Mouse (Mus musculus) adrenal gland, postnatal 25 days (tissue): ENCODE data around the gene Chil4. TPM values are rescaled to one million over a fixed set of nuclear protein-coding genes. Genes with fewer than 3 reads are reported as not detected.
"Not testable (repeated sequence)": the region's sequence is repeated elsewhere in the genome, so short reads cannot be mapped to it uniquely, and the experiment has no call there.

Experiments used
- DNase-seq: peaks from one replicate; pipeline ENCODE4 v3.0.0; 2021; ENCODE audit warnings: mixed read lengths
- long read RNA-seq: library from polyadenylated mRNA; stranded (forward); transcript quantifications from one replicate; pipeline ENCODE4 v2.0.0, GENCODE M21; 2021
- total RNA-seq: library from RNA; stranded (reverse); gene quantifications from 2 replicates; pipeline ENCODE4 v1.2.3, GENCODE M21; 2021

Gene Chil4
- not detected in 2 replicates for total RNA-seq
- long read RNA-seq, result 0 reads

DNA sequence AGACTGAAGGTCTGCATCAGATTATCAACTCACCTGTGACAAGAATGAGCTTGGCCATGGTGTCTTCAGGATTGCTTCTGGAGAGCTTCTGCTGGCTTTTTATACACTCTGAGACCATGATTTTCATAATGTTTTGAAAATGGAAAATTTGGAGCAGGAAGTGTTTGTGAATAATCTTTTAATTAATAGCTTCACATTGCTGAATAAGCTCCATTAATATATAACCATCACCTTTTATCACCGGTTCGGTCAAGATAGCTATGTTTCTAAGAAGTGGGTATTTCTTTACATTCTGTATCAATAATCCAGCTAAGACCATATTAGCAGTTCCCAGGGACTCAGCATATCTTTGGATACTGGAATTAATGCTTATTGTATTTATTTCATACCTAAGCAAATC is at the start of gene Chil4:
Chil4 (minus strand) TSS at position 101 of the 400 bp plus-strand sequence.
- DNase-seq, result no peak

GRCm38 (mm10) chr3:106265854-106266253 is 46.5 kb upstream of the Chil4 start:
- no peak for DNase-seq

- no peak for DNase-seq
Measured at GRCm38 (mm10) chr3:106264854-106265253, 45.5 kb upstream of the Chil4 start.

GRCm38 (mm10) chr3:106257076-106257475 is 37.8 kb upstream of the Chil4 start:
- not testable (repeated sequence) for DNase-seq

GRCm38 (mm10) chr3:106252719-106253118 is 33.4 kb upstream of the Chil4 start:
- DNase-seq, result no peak

DNA sequence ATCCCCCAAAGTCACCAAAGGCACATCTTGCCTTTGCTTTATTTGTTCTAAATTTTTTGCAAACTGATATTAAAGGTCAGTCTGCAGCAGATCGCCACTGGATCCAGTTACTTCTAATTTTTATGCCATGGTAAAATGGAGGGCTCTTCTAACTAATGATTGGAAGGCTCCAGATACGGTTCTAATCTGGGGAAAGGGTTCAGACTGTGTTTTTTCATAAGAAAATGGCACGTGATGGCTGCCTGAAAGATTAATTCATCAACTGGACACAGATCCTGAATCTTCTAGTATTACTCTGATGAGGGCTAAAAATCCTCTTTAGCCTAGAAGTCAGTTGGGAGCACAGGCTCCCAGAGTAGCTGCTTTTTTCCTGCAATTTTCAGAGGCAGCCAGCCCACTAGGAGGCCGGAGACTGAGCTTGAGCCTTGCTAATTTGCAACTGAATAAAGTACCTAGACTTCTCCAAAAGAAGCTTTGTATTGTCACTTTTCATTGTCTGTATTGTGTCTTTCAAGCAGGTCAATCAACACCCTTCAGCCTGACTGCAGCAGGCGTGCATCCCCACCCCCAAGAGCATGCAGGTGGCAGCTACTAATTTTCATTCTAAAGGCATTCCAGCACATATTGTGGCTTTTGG is 31.6 kb upstream of the Chil4 start:
- not testable (repeated sequence) for DNase-seq

GRCm38 (mm10) chr3:106247369-106247768 is 28.1 kb upstream of the Chil4 start:
- not testable (repeated sequence) for DNase-seq

DNA sequence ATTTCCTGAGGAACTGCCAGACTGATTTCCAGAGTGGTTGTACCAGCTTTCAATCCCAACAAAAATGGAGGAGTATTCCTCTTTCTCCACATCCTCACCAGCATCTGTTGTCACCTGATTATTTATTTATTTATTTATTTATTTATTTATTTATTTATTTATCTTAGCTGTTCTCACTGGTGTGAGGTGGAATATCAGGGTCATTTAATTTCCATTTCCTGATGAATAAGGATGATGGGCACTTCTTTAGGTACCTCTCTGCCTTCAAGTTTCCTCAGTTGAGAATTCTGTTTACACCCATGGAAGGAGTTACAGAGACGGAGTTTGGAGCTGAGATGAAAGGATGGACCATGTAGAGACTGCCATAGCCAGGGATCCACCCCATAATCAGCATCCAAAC is 20.9 kb upstream of the Chil4 start:
- not testable (repeated sequence) for DNase-seq

- DNase-seq, result no peak
Measured at GRCm38 (mm10) chr3:106239196-106239791, 20.0 kb upstream of the Chil4 start.

- not testable (repeated sequence) for DNase-seq
Measured at GRCm38 (mm10) chr3:106223391-106223790, 4.1 kb upstream of the Chil4 start.

DNA sequence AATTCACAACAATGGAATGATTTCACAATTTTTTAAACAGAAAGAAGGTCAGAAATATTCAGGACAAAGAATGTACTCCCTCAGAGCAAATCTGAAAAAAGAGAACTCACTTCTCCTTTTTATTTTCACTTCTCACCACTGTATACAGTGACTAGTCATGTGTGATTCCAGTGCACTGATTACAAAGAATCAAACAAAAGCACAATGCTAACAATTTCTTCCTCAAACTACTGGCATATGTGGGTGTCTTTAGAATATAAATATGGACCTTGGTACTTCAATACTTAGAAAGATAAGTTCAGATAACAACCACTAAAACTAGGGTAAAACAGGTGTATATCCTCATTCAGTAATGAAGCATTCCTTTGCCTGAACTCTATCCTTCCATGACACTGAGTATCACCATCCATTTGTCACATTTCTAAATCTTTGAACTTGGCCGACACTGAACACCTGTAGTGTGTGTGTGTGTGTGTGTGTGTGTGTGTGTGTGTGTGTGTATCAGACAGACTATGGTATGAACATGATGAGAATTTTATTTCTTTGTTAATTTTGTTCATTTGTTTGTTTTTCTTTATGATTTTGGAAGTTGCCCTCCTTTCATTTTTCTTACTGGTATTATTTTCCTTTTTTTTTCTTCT is 2.4 kb upstream of the Chil4 start:
- no peak for DNase-seq

GRCm38 (mm10) chr3:106218284-106218954 is 888 bp downstream of the Chil4 start:
- not testable (repeated sequence) for DNase-seq

DNA sequence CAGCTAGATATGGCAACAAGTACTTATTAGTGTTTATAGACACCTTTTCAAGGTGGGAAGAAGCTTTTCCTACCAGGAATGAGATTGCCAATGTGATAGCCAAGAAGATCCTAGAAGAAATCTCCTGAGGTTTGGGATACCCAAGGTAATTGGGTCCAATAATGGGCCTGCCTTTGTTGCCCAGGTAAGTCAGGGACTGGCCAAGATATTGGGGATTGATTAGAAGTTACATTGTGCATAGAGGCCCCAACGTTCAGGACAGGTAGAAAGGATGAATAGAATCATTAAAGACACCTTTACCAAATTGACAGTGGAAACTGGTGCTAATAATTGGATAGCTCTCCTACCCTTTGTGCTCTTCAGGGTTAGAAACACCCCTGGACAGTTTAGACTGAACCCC is 21.3 kb downstream of the Chil4 start:
- DNase-seq, result not testable (repeated sequence)

GRCm38 (mm10) chr3:106197246-106197645 is 22.1 kb downstream of the Chil4 start:
- DNase-seq, result not testable (repeated sequence)

- DNase-seq, result no peak
Measured at GRCm38 (mm10) chr3:106196276-106196675, 23.0 kb downstream of the Chil4 start.

DNA sequence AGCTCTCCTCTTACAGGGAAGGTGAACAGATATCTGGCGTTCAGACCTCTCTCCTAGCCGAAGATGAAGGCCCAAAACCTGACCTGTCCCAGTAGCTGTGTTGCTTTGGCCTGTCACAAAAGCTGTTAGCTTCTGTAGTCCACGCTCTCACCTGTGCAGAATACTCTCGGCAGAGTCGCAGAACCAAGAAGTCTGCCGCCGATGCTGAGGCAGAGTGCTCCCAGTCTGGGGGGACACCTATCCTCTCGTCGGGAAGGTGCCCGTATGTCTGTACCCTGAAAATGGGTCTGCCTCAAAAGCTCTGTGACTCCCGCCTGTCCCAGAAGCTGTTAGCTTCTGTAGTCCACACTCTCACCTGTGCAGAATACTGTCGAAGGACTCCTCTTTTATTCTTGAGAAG is 23.8 kb downstream of the Chil4 start:
- DNase-seq, result no peak

DNA sequence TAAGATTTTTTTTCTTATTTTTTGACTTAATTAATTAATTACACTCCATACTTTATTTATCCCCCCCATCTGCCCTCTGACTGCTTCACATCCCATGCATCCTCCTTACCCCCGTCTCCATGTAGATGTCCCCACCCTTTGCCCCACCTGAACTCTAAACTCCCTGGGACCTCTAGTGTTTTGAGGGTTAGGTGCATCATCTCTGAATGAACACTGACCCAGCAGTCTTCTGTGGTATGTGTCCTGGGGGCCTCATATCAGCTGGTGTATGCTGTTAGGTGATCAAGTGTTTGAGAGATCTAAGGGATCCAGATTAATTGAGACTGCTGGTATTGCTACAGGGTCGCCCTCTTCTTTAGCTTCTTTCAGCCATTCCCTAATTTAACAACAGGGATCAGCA is 31.3 kb downstream of the Chil4 start:
- DNase-seq, result no peak

DNA sequence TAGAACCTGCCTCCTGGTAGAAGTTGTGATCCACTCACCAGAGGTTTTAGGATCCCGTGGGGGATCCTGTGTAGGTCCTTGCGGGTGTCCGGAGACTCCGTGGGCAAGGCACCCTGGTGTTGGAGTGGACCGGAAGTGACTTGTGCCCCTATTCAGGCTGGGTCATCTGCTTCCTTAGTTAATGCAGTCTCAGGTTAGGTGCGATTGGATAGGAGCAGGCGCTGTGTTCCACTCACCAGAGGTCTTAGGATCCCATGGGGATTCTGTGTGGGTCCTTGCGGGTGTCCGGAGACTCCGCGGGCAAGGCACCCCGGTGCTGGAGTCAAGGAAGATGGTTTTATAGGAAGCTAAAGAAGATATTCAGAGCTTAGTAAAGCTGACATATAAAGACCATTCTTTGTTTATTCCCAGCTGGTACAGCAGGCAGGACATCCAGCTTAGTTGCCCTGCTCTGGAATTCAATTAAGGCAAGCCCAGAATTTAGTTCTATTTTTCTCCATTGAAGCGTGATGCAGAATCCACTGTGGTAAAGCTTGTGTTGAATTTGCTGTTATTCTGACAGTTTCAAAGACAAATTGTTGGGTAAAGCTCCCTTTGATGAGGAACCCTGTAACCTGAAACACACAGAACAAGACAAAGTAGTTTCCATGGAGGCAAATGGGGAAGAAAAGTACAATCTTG is 41.7 kb downstream of the Chil4 start:
- no peak for DNase-seq

GRCm38 (mm10) chr3:106174971-106175370 is 44.3 kb downstream of the Chil4 start:
- not testable (repeated sequence) for DNase-seq

GRCm38 (mm10) chr3:106172506-106172905 is 46.8 kb downstream of the Chil4 start:
- DNase-seq, result not testable (repeated sequence)

- DNase-seq, result no peak
Measured at GRCm38 (mm10) chr3:106171135-106171731, 48.1 kb downstream of the Chil4 start.

- DNase-seq, result no peak
Measured at GRCm38 (mm10) chr3:106170522-106171053, 48.7 kb downstream of the Chil4 start.
